Mouse (Mus musculus) lung, embryonic 16.5 days (tissue): Measurements from ENCODE around the gene Snai1. TPM values are rescaled to one million over a fixed set of nuclear protein-coding genes. Genes with fewer than 3 reads are reported as not detected.

ENCODE experiments used
- ATAC-seq: fragments of 200-750 bp; cut with Nextera tagmentation; 2 replicates; pipeline ENCODE4 v1.8.0; 2017; ENCODE audit warnings: low read depth, mild to moderate bottlenecking, moderate library complexity
- H3K27ac ChIP-seq: fragments of 300-500 bp; sonication (generic); 2 replicates; pipeline ENCODE4 v1.5.1; 2014; ENCODE audit warnings: mild to moderate bottlenecking, control low read depth, low read length
- H3K27me3 ChIP-seq: fragments of 300-500 bp; sonication (generic); 2 replicates; pipeline ENCODE4 v1.6.1; 2014; ENCODE audit warnings: low read depth, low read length, mixed read lengths; ENCODE audit not compliant: control insufficient read depth, insufficient read depth
- H3K36me3 ChIP-seq: fragments of 300-500 bp; sonication (generic); 2 replicates; pipeline ENCODE4 v1.6.1; 2014; ENCODE audit warnings: low read length; ENCODE audit not compliant: control insufficient read depth, insufficient read depth
- H3K4me1 ChIP-seq: fragments of 300-500 bp; sonication (generic); replicated peaks from 2 replicates; pipeline ENCODE4 v1.6.1; 2014; ENCODE audit warnings: low read length, mixed read lengths; ENCODE audit not compliant: control insufficient read depth, insufficient read depth
- H3K4me2 ChIP-seq: fragments of 300-500 bp; sonication (generic); 2 replicates; pipeline ENCODE4 v1.6.1; 2014; ENCODE audit warnings: low read depth, low read length, control low read depth
- H3K4me3 ChIP-seq: fragments of 300-500 bp; sonication (generic); 2 replicates; pipeline ENCODE4 v1.5.1; 2014; ENCODE audit warnings: mild to moderate bottlenecking, low read length, control low read depth
- H3K9ac ChIP-seq: fragments of 300-500 bp; sonication (generic); 2 replicates; pipeline ENCODE4 v1.6.1; 2014; ENCODE audit warnings: low read length, control low read depth
- H3K9me3 ChIP-seq: fragments of 300-500 bp; sonication (generic); 2 replicates; pipeline ENCODE4 v1.6.1; 2016; ENCODE audit warnings: low read length; ENCODE audit not compliant: control insufficient read depth
- WGBS: fragments of 180-500 bp; shearing (Covaris S2); extraction: QIAGEN DNeasy Blood & Tissue Kit; methylation state at CpG from one replicate; pipeline ENCODE4 v1.1.7; 2014; 5-methylcytosine and 5-hydroxymethylcytosine counted together
- polyA plus RNA-seq: library from polyadenylated mRNA; unstranded; fragments of >200 nt; fragmentation: Nextera tagmentation; extraction: Ambion mirVana; gene quantifications from 2 replicates; pipeline ENCODE4 v1.2.1, GENCODE M21; 2015

Gene Snai1
- polyA plus RNA-seq, 1 experiment from 2014 or later, result 130 TPM

DNA sequence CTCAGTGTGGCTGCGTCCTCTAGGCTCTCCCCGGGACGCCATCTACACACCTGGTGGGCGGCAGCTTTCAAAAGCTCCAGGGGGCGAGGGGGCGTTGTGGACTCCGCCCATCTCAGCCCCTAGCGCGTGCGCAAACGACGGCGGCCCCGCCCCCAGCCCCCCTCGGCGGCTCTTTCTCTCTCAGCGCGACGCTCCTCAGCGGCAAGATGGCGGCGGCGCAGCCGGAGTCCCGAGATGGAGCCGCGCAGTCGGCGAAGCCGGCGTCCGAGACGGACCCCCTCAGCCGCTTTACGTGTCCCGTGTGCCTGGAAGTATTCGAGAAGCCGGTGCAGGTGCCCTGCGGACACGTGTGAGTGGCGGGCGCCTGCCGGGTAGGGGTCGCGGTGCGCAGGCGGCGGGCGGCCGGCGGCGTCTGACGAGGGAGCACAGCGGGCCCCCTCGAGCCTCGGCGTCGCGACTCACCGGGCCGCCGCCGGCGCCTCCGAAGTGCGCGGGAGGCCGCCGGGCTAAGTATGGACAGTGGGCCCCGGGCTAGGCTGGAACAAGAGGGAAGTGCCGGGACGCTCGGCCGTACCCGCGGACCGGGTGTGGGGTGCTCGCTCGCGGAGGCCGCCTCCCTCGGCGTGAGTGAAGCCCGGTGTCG, 34.6 kb upstream of the Snai1 start:
- H3K9ac ChIP-seq, result peak overlapping the region; percentile 93
- H3K4me1 ChIP-seq, result peaks cover 32% of the 10 kb centered on the region
- H3K4me2 ChIP-seq, result peak overlapping the region; percentile 71
- no peaks in the 10 kb centered on the region for H3K9me3 ChIP-seq
- no peaks in the 10 kb centered on the region for H3K27me3 ChIP-seq
- peak overlapping the region; percentile 83 for H3K27ac ChIP-seq
- under 1% methylated on average over 85 of the region's 85 CpGs for WGBS
- H3K4me3 ChIP-seq, result peak overlapping the region; percentile 91
- ATAC-seq, result peak; percentile 87
- H3K36me3 ChIP-seq, result peaks cover 2% of the 10 kb centered on the region; the same call in 1 of the 2 replicates

DNA sequence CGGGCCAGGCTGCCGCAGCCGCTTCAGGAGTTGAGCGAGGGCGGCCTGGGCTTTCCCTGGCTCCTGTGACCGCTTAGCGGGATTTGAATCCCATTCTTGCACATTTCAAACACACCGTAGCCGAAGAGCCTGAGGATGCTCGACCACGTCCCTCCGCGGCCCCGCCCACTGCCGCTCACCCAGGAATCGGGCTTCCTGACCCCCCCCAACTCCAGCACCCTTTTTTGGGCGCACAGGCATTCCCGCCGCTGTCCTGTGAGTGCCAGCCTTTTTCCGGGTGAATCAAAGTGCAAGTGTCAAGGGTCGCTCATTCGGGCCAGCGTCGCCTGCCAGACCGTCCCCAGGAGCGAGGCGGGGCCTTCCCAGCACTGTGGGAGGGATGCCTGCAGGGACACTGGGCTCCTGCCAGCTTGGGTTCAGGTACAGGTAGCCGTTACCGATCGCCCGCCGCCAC, 34.1 kb upstream of the Snai1 start:
- H3K36me3 ChIP-seq, result peaks cover 6% of the 10 kb centered on the region; the same call in 1 of the 2 replicates
- H3K27me3 ChIP-seq, result no peaks in the 10 kb centered on the region
- peak; percentile 19 for ATAC-seq
- H3K4me1 ChIP-seq, result peaks cover 32% of the 10 kb centered on the region
- peak overlapping the region; percentile 83 for H3K27ac ChIP-seq
- H3K4me3 ChIP-seq, result peak overlapping the region; percentile 91
- WGBS, result under 1% methylated on average over 32 of the region's 32 CpGs
- peak overlapping the region; percentile 93 for H3K9ac ChIP-seq
- peak overlapping the region; percentile 71 for H3K4me2 ChIP-seq
- H3K9me3 ChIP-seq, result no peaks in the 10 kb centered on the region

DNA sequence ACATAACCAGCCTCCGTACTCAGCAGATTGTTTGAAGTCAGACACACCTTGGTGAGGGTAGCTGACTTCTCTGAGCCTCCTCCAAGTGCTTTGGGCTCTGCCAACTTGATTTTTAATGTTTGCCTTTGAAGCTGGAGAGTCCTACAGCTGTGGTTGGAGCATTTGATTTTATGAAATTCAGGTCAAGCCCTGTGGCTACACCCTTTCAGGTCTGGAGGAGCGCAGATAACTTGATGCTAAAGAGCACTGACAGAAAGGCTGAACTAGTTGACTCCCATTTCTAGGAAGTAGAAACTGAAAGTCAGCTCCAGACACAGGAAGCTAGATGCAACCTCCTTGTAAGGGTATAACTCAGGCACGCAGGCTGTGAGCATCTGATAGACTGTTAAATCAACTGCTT, 32.9 kb upstream of the Snai1 start:
- H3K9me3 ChIP-seq, result no peaks in the 10 kb centered on the region
- peak overlapping the region; percentile 11; the same call in 1 of the 2 replicates for H3K4me3 ChIP-seq
- peak overlapping the region; percentile 83; the same call in 1 of the 2 replicates for H3K27ac ChIP-seq
- H3K4me2 ChIP-seq, result peak overlapping the region; percentile 71
- peak; percentile 63 for ATAC-seq
- WGBS, result 45% methylated on average over 3 of the region's 3 CpGs
- peaks cover 32% of the 10 kb centered on the region for H3K4me1 ChIP-seq
- peaks cover 8% of the 10 kb centered on the region; the same call in 1 of the 2 replicates for H3K36me3 ChIP-seq
- no peak overlapping the region for H3K9ac ChIP-seq
- no peaks in the 10 kb centered on the region for H3K27me3 ChIP-seq

DNA sequence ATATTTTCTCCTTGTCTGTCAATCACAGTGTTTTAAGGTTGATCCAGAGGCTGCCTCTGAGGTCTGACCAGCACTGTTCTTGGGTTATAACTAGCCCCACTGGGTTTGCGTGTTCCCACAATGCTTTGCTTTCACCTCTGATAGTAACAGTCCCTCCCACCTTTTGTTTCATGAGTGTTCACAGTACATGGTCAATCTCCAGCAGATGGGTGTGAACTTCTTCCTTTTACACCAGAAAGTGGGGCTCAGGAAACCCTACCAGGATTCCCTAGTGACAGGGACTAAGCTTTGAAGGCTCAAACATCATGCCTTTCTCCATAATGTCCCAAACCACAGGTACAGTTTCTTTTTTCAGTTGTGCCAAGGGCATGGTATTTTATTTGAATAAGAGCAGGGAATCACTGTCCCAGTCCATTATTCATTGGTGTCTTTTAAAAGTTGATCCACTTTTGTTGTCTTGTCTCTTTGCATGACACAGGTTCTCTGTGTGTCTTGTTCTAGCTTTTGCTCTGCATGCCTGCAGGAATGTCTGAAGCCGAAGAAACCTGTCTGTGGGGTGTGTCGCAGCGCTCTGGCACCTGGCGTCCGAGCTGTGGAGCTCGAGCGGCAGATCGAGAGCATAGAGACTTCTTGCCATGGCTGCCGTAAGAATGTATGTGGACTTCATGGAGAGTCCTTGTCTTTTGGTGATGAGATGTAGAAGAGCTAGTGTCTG, 31.3 kb upstream of the Snai1 start:
- Histone ChIP-seq H3K9ac (no peak overlapping the region), H3K27ac (no peak overlapping the region; the same call in 1 of the 2 replicates), H3K4me1 (peaks cover 32% of the 10 kb centered on the region), H3K36me3 (peaks cover 15% of the 10 kb centered on the region), H3K9me3 (no peaks in the 10 kb centered on the region), H3K27me3 (no peaks in the 10 kb centered on the region), H3K4me3 (no peak overlapping the region), H3K4me2 (no peak overlapping the region)
- WGBS, result 83% methylated on average over 10 of the region's 10 CpGs
- no peak for ATAC-seq

DNA sequence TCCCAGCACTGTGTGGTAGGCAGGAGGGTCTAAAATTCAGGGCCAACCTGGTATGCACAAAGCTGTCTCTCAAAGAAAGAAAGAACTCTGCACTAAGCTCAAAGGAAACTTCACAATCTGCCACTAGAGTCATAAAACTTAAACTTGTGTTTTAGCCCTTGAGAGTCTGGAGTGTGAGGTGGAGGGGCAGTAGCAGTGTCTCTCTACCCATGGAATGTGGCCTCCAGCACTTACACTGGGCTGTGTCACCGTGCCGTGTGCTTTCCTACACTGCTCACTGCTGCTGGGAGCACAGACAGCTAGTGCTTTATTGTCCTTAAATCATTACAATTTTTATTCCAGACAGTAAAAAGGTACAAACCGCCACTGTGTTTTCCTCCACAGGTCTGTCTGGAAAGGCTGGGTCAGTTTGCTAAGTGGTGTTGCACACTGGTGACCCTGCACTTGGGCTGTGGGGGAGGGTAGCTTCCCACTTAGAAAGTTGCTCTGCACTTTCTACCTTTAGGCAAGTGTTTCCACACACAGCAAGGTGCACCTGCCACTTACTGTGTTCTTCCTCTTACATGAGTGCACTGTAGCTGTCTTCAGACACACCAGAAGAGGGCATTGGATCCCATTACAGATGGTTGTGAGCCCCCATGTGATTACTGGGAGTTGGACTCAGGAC, 30.1 kb upstream of the Snai1 start:
- peaks cover 32% of the 10 kb centered on the region for H3K4me1 ChIP-seq
- H3K36me3 ChIP-seq, result peaks cover 26% of the 10 kb centered on the region

DNA sequence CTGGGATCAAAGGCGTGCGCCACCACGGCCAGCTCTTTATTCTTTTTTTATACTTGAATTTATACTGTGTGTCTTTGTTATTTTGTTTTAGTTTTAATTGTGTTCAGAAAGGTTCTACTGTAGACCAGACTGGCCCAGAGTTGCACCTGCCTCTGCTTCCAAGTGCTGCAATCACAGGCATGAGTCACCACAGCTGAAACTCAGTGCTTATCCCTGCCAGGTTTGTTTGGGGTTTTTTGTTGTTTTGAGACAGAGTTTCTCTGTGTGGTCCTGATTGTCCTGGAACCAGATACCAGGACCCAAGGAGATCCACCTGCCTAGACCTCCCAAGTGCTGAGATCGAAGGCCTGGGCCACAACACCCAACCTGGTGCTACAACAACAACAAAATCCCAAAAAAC, 29.4 kb upstream of the Snai1 start:
- Histone ChIP-seq H3K9ac (no peak overlapping the region), H3K27me3 (no peaks in the 10 kb centered on the region), H3K27ac (no peak overlapping the region), H3K9me3 (no peaks in the 10 kb centered on the region), H3K4me3 (no peak overlapping the region), H3K4me1 (peaks cover 32% of the 10 kb centered on the region), H3K4me2 (no peak overlapping the region), H3K36me3 (peaks cover 33% of the 10 kb centered on the region)
- no peak for ATAC-seq
- 87% methylated on average over 4 of the region's 4 CpGs for WGBS

More for the DNA sequence above, 30.1 kb upstream of the Snai1 start:
- H3K27ac ChIP-seq, result peak overlapping the region; percentile 50
- H3K4me3 ChIP-seq, result no peak overlapping the region
- H3K9ac ChIP-seq, result no peak overlapping the region
- H3K9me3 ChIP-seq, result no peaks in the 10 kb centered on the region
- no peaks in the 10 kb centered on the region for H3K27me3 ChIP-seq
- WGBS, result 68% methylated on average over 3 of the region's 3 CpGs
- ATAC-seq, result no peak
- H3K4me2 ChIP-seq, result no peak overlapping the region

DNA sequence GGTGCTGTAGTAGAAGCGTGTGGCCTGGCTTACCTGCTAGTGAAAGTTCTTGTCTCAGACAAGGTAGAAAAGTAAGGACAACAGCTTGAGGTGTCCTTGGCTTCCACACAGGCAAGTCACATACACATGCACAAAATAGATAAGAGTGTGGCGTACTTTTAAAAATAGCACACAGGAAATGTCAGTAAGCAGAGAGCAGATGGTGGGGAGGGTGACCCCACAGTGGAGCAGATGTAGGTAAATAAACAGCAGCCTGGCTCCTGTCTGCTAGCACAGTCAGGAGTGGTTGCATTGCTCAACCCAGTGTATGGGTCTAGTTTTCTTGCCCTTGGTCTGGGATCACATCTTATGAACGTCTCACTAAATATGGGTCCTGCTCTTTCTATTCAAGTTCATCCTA, 27.5 kb upstream of the Snai1 start:
- Histone ChIP-seq H3K27me3 (no peaks in the 10 kb centered on the region), H3K4me1 (peaks cover 18% of the 10 kb centered on the region), H3K27ac (no peak overlapping the region), H3K4me3 (no peak overlapping the region), H3K4me2 (no peak overlapping the region), H3K9me3 (no peaks in the 10 kb centered on the region), H3K9ac (no peak overlapping the region), H3K36me3 (peaks cover 48% of the 10 kb centered on the region)
- no peak for ATAC-seq
- WGBS, result 56% methylated on average over 3 of the region's 3 CpGs

DNA sequence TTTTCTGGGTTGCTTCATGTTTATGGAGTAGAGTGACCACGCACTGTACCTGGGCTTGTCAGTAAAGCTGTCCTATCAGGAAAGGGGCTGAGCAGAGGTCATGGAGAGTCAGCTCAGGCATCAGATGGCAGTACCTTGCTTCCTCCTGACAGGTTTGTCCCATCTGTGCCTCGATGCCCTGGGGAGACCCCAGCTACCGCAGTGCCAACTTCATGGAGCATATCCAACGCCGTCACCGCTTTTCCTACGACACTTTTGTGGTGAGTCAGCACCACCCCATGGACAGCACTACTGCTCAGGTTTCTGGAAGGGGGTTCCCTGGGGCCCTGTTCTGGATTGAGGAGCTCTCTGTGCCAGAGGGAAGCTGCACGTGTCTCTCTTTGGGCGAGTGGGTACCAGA, 25.6 kb upstream of the Snai1 start:
- Histone ChIP-seq H3K9ac (no peak overlapping the region; the same call in 1 of the 2 replicates), H3K4me3 (no peak overlapping the region), H3K9me3 (no peaks in the 10 kb centered on the region), H3K4me1 (peaks cover under 1% of the 10 kb centered on the region), H3K4me2 (no peak overlapping the region), H3K27me3 (no peaks in the 10 kb centered on the region), H3K27ac (no peak overlapping the region), H3K36me3 (peaks cover 53% of the 10 kb centered on the region)
- WGBS, result 92% methylated on average over 9 of the region's 9 CpGs
- no peak for ATAC-seq

DNA sequence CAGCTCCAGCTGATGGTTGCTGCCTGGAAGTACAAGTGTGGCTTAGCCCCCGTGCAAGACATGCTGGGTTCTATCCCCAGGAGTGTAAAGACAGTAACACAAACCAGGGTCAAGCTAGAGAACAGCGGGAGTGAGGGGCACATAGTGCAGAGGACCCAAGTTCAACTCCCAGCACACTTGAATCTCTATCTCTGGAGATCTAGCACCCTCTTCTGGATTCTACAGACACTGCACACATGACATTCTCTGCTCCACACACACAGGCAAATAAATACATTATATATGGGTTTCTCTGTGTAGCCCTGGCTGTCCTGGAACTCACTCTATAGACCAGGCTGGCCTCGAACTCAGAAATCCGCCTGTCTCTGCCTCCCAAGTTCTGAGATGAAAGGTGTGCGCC, 25.0 kb upstream of the Snai1 start:
- H3K9ac ChIP-seq, result no peak overlapping the region
- no peaks in the 10 kb centered on the region for H3K27me3 ChIP-seq
- H3K36me3 ChIP-seq, result peaks cover 58% of the 10 kb centered on the region
- H3K27ac ChIP-seq, result no peak overlapping the region
- WGBS, result 85% methylated on average over 5 of the region's 5 CpGs
- no peak overlapping the region for H3K4me3 ChIP-seq
- no peak for ATAC-seq
- no peaks in the 10 kb centered on the region for H3K4me1 ChIP-seq
- H3K9me3 ChIP-seq, result no peaks in the 10 kb centered on the region
- no peak overlapping the region for H3K4me2 ChIP-seq
